Mouse (Mus musculus) c-Kit-positive CD71-negative TER-119-negative erythroid progenitor cells, embryonic 14.5 days (primary cell): ENCODE data around the gene Ctdsp2.

Experiments
- DNase-seq: peaks from one replicate; pipeline ENCODE4 v3.0.0-alpha.2; 2013; ENCODE audit warnings: low read depth

The Ctdsp2 gene

GRCm38 (mm10) chr10:127042468-127043115, 64.1 kb downstream of the Ctdsp2 start:
- no peak for DNase-seq

GRCm38 (mm10) chr10:127043187-127043586, 64.7 kb downstream of the Ctdsp2 start:
- DNase-seq = no peak

GRCm38 (mm10) chr10:127047954-127048353, 69.4 kb downstream of the Ctdsp2 start, which contains the start of gene Cyp27b1:
TSS of gene Cyp27b1 (plus strand) at chr10:127048250.
- no peak for DNase-seq

GRCm38 (mm10) chr10:127048608-127049394, 70.3 kb downstream of the Ctdsp2 start:
- no peak for DNase-seq
